Mouse (Mus musculus): ENCODE results near the gene Fndc3a. TPM values are rescaled to one million over a fixed set of nuclear protein-coding genes. Genes with fewer than 3 reads are reported as not detected.

The Fndc3a gene
- total RNA-seq, 2 experiments from 2014 or later: 40.7 to 41.4 TPM

GRCm38 (mm10) chr14:72689525-72689924 lies 20.3 kb downstream of the Fndc3a start:
- intact Hi-C loops (cut with DNase I): no loop called here
- no peak for DNase-seq (ENCODE audit: low spot score in 2 of 2)

GRCm38 (mm10) chr14:72684857-72685370 lies 24.9 kb downstream of the Fndc3a start:
- intact Hi-C loops (cut with DNase I): no loop called here

GRCm38 (mm10) chr14:72677247-72677646 lies 32.6 kb downstream of the Fndc3a start:
- DNase-seq (ENCODE audit: low spot score in 2 of 2): no peak
- intact Hi-C loops (cut with DNase I): no loop called here

More at GRCm38 (mm10) chr14:72684857-72685370, 24.9 kb downstream of the Fndc3a start:
- no peak for DNase-seq (ENCODE audit: low spot score in 2 of 2)

DNA sequence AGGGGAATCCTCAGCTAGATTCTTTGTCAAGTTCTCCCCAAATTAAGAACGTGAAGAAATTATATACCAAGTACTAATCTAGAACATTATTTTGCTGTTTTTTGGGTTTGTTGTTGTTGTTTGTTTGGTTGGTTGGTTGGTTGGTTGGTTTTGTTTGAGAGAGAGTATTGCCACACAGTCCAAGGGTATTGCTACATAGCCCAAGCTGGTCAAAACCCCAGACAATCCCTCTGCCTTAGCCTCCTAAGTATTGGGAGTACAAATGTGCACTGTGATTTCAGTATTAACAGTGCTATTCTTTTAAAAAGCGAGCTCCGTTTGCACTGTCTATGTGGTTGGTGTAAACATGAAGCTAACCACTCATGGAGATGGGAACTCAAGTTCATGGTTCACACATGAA lies 37.9 kb downstream of the Fndc3a start:
- intact Hi-C loops (cut with DNase I): no loop called here
- no peak for DNase-seq (ENCODE audit: low spot score in 2 of 2)

GRCm38 (mm10) chr14:72670987-72671386 lies 38.8 kb downstream of the Fndc3a start:
- no peak for DNase-seq (ENCODE audit: low spot score in 2 of 2)
- intact Hi-C loops (cut with DNase I): no loop called here

DNA sequence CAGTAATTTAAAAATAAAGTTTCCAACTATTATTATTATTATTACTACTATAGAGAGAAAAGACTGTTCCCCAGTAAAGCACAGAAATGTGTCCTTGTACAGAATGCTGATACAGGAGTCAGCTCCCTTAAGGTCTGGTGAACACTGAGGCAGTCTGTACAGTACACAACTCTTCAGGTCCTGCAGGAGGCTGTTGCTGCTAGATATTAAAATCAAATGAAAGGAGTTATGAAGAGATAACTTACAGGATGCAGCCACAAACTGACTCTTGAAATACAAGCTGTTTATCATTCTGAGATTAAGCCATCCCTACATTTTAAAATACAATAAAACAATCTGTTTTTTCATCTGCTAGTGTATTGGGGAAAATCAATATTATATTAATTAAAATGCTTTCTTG lies 60.5 kb downstream of the Fndc3a start:
- intact Hi-C loops (cut with DNase I): no loop called here
- DNase-seq (ENCODE audit: low spot score in 2 of 2): no peak

DNA sequence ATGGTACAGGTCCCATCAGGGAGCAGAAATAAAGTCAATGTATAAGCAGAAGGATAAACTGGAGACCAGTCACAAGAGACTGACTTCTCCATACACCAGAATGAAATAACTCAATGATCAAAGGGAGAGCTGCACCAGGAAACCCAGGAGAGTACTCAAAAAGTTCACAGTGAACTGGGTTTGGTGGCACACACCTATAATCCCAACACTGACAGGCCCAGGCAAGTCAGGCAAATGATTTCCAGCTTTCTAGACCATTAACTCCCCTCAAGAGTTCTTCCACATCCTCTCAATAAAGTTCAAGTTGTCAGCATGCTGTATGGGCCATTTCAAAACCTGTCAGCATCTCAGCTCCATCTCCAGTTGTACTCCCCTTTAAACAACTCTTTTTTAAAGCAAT lies 64.3 kb downstream of the Fndc3a start:
- intact Hi-C loops (cut with DNase I): no loop called here
- no peak for DNase-seq (ENCODE audit: low spot score in 2 of 2)

DNA sequence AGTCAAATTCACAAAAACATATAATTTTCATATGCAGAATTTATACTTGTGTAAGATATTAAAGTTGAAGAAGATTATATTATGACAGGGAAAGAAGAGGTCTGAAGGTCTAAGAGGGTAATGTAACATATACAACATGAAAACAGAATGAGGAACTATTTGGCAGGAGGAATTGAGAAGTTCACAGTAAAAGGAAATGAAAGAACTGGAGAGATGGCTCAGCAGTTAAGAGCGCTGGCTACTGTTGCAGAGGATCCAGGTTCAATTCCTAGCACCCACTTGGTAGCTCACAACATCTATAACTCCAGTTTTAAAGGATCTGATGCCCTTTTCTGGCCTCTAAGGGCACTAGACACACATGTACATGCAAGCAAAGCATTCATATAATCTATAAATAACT lies 65.2 kb downstream of the Fndc3a start:
- intact Hi-C loops (cut with DNase I): no loop called here
- no peak for DNase-seq (ENCODE audit: low spot score in 2 of 2)

DNA sequence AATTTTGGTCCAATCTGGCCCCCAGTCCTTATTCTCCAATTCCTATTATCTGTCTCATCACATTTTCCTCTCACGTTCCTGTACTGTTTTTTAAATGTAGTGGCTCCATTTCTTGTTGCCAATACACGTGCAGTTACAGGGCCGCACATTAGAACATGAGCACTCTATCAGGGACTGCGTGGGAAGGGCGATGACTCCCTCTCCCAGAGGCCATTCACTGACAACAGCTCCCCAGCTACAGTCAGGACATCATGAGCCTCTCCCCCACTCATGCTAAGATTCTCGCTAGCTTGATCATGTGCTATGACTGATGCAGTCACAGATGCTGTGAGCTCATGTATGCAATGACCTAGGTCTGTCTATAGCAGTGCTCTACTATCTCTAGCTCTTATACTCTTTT lies 71.3 kb downstream of the Fndc3a start:
- intact Hi-C loops (cut with DNase I): no loop called here
- no peak for DNase-seq (ENCODE audit: low spot score in 2 of 2)

DNA sequence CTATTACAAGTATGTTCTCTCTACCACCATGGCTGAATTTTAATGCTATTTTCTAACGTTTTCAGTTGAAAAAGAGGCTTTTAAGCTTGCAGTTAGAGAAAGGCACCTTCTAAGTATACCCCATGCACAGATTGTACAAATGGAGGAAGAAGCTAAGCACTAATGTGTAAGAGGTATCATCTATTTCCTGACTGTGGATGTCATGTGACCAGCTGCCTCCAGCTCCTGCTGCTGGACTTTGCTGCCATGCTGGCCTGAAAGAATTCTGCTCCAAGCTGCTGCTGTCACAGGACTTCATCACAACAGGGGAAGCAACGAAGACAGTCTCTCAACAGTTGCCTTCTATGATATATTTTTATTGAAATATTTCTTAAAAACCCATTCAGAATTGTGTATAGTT lies 76.2 kb downstream of the Fndc3a start:
- intact Hi-C loops (cut with DNase I): no loop called here
- no peak for DNase-seq (ENCODE audit: low spot score in 2 of 2)

GRCm38 (mm10) chr14:72625411-72625810 lies 84.4 kb downstream of the Fndc3a start:
- intact Hi-C loops (cut with DNase I): no loop called here
- DNase-seq (ENCODE audit: low spot score in 2 of 2): no peak

- DNase-seq (ENCODE audit: low spot score in 2 of 2): no peak
- intact Hi-C loops (cut with DNase I): no loop called here
Observed at GRCm38 (mm10) chr14:72604077-72604476, 105.7 kb downstream of the Fndc3a start.

GRCm38 (mm10) chr14:72603194-72603521 lies 106.6 kb downstream of the Fndc3a start:
- intact Hi-C loops (cut with DNase I): no loop called here
- no peak for DNase-seq (ENCODE audit: low spot score in 2 of 2)

DNA sequence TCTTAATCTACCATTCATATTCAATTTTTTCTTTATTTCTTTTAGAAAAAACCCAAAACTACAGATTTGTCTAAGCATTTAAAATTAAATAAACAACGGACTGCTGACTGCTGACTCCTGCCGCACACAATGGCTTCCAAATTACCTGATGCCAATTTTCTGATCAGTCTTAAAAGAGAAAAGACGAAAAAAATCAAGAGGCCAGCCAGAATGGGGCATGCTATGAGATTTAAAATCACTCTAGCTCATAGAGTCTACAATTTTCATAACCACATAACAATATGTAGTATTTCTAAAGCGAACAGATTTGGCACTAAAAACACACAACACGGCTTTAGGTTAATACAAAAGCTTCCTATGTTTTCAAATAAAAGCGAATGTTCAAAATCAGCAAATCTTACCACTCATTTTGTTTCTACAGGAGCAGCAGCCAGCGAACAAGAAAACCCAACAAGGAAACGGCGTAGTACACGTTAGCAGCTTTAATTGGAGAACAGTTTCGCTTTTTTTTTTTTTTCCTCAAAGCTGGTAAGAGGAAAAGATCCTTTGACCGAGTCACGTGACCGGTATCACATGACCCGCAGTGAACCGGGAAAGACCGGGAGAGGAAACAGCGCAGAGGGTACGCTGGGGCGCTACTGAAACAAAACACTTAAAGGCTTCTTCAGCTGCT lies 107.1 kb downstream of the Fndc3a start:
- intact Hi-C loops (cut with DNase I): no loop called here
- DNase-seq (ENCODE audit: low spot score in 2 of 2): peak; percentile 92 to 94

- no peak for DNase-seq (ENCODE audit: low spot score in 2 of 2)
- intact Hi-C loops (cut with DNase I): no loop called here
Observed at GRCm38 (mm10) chr14:72601381-72602305, 108.2 kb downstream of the Fndc3a start.

GRCm38 (mm10) chr14:72600375-72600774 lies 109.4 kb downstream of the Fndc3a start:
- intact Hi-C loops (cut with DNase I): no loop called here

GRCm38 (mm10) chr14:72598976-72599740 lies 110.6 kb downstream of the Fndc3a start:
- no peak for DNase-seq (ENCODE audit: low spot score in 2 of 2)
- intact Hi-C loops (cut with DNase I): no loop called here

More at GRCm38 (mm10) chr14:72600375-72600774, 109.4 kb downstream of the Fndc3a start:
- DNase-seq (ENCODE audit: low spot score in 2 of 2): no peak

GRCm38 (mm10) chr14:72594191-72594590 lies 115.6 kb downstream of the Fndc3a start:
- no peak for DNase-seq (ENCODE audit: low spot score in 2 of 2)
- intact Hi-C loops (cut with DNase I): no loop called here

DNA sequence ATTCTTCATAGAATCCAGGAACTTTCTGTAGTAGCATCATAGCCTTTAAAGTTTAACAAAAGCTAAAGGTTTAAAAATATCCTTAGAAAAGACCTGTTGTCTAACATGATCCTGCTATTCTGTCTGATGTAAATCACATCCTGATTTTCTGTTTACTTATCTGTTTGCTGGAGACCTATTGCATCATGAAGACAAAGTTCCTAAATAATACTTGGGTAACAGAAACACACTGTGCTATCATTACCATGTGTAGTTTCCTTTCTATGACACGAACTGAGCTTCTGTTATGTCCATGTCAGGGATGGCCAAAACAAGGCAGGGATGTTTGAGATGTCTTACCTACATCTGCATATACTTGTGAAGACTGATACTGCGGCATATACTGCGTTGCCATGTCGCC lies 120.4 kb downstream of the Fndc3a start:
- no peak for DNase-seq (ENCODE audit: low spot score in 2 of 2)
- intact Hi-C loops (cut with DNase I): loop anchor here (10.0 kb wide), 1 partner anchor 505 kb away; no protein-coding TSS in a partner anchor

DNA sequence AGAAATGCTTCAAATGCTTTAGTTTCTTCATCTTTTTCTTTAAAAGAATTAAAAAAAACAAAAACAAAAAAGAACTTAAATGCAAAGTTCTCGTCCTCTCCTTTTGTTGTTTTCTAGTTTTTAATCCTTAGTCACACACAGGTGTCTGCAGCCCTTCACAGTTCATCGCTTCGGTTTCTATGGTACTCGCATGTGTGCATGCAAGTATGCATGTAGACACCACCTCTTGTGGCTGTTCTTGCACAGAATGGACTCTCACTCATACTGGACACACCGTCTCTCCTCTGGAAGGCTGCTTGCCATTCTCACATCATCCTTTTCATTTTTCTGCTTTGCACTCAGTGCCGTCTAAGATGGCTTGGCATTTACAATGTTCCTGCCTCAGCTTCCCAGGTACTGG lies 126.8 kb downstream of the Fndc3a start:
- no peak for DNase-seq (ENCODE audit: low spot score in 2 of 2)
- intact Hi-C loops (cut with DNase I): loop anchor here (10.0 kb wide), 1 partner anchor 512 kb away; no protein-coding TSS in a partner anchor
